Mouse (Mus musculus): ENCODE data around the gene Krr1. TPM values are rescaled to one million over a fixed set of nuclear protein-coding genes. Genes with fewer than 3 reads are reported as not detected.

Krr1 gene
- polyA plus RNA-seq, 1 experiment from 2014 or later: 47.6 TPM

DNA sequence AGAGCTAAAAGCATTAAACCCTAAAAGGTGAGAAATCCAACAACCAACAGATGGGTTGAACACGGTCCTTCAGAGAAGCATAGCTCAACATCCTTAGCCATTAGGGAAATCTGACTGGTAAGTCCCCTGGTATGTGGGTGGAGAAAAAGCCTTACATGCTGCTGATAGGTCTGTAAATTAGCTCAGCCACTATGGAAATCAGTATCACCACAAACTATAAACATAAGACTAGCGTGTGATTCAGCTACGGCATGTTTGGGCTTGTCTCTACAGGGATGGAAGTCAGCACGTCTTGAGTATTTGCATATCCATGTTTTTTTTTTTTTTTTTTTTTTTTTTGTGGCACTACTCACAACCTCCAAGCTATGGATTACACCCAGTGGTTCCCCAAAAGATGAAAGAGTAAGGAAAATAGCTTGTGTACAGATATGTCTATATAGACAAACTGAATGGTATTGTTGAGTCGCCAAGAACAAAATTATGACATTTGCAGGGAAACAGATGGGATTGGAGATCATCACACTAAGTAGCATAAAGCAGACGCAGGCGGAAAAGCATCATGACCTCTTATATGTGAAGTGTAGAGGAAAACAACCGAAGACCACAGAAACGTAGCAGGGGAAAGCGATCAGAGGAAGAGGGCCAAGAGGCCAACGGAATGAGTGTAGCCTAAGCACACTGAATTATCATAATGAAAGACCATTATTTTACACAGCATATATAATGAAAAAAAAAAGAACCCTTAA is 23.5 kb downstream of the Krr1 start:
- Histone ChIP-seq H3K9ac (ENCODE audit: low read length) (no peak overlapping the region), H3K4me1 (replicated peaks; ENCODE audit: control insufficient read depth, insufficient read depth, low read length) (no peaks in the 10 kb centered on the region), H3K27ac (ENCODE audit: low read depth) (no peak overlapping the region), H3K36me3 (ENCODE audit: control insufficient read depth, insufficient read depth, low read length) (no peaks in the 10 kb centered on the region), H3K4me2 (ENCODE audit: low read length) (no peak overlapping the region), H3K27me3 (replicated peaks; ENCODE audit: control insufficient read depth, insufficient read depth, low read length) (no peaks in the 10 kb centered on the region), H3K4me3 (ENCODE audit: low read depth, low read length) (no peak overlapping the region), H3K9me3 (ENCODE audit: control insufficient read depth, low read length) (no peaks in the 10 kb centered on the region)
- ATAC-seq (replicated peaks; ENCODE audit: low FRiP score, low TSS enrichment, low read depth): no peak
- DNase-seq (ENCODE audit: low spot score): no peak
- WGBS: 88% methylated on average over 11 of the region's 11 CpGs

DNA sequence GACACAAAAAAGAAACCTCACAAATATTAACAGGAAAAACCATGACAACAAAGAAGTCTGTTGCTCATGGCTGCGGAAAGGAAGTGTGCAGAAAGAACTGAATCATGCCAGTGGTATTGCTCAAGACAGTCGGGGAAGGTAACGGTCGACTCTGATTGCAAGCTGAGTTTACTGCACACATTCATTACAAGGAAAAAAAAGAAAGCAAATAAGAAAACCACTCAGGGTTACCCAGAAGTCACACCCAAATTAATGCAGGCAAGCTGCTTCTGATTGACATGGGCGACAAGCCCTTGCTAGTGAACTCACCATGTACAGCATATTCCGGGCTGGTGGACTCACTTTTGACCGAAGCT is 24.1 kb downstream of the Krr1 start:
- ATAC-seq (replicated peaks; ENCODE audit: low FRiP score, low TSS enrichment, low read depth) (no peak), DNase-seq (ENCODE audit: low spot score) (no peak)
- WGBS: 78% methylated on average over 7 of the region's 7 CpGs
- Histone ChIP-seq H3K4me3 (ENCODE audit: low read depth, low read length) (no peak overlapping the region), H3K4me1 (replicated peaks; ENCODE audit: control insufficient read depth, insufficient read depth, low read length) (no peaks in the 10 kb centered on the region), H3K4me2 (ENCODE audit: low read length) (no peak overlapping the region), H3K9me3 (ENCODE audit: control insufficient read depth, low read length) (no peaks in the 10 kb centered on the region), H3K9ac (ENCODE audit: low read length) (no peak overlapping the region), H3K27me3 (replicated peaks; ENCODE audit: control insufficient read depth, insufficient read depth, low read length) (no peaks in the 10 kb centered on the region), H3K27ac (ENCODE audit: low read depth) (no peak overlapping the region), H3K36me3 (ENCODE audit: control insufficient read depth, insufficient read depth, low read length) (no peaks in the 10 kb centered on the region)

GRCm38 (mm10) chr10:111996911-111997347 is 24.5 kb downstream of the Krr1 start:
- Histone ChIP-seq H3K9ac (ENCODE audit: low read length) (no peak overlapping the region), H3K4me3 (ENCODE audit: low read depth, low read length) (no peak overlapping the region), H3K4me1 (replicated peaks; ENCODE audit: control insufficient read depth, insufficient read depth, low read length) (no peaks in the 10 kb centered on the region), H3K36me3 (ENCODE audit: control insufficient read depth, insufficient read depth, low read length) (no peaks in the 10 kb centered on the region), H3K27ac (ENCODE audit: low read depth) (no peak overlapping the region), H3K4me2 (ENCODE audit: low read length) (no peak overlapping the region), H3K27me3 (replicated peaks; ENCODE audit: control insufficient read depth, insufficient read depth, low read length) (no peaks in the 10 kb centered on the region), H3K9me3 (ENCODE audit: control insufficient read depth, low read length) (no peaks in the 10 kb centered on the region)
- no peak for DNase-seq (ENCODE audit: low spot score)
- ATAC-seq (replicated peaks; ENCODE audit: low FRiP score, low TSS enrichment, low read depth): peak; percentile 61; the same call in 1 of the 2 replicates
- WGBS: 46% methylated on average over 8 of the region's 8 CpGs

DNA sequence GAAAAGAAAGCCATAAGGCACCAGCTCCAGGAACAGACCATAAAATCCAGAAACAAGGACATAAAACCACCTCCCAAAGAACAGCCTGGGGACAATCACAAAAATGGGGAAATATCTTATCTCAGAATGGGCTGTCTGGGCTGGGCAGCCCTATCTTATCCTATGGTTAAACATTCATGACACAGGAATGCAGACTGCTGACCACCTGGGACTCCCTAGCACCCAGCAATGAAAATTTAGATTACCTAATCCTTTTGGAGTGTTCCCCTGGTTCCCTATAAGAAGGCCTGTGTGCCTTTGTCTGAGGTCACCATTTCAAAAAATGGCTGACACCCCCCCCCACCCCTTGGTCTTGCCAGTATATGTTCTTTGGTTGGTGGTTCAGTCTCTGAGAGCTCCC is 25.2 kb downstream of the Krr1 start:
- Histone ChIP-seq H3K4me1 (replicated peaks; ENCODE audit: control insufficient read depth, insufficient read depth, low read length) (no peaks in the 10 kb centered on the region), H3K9me3 (ENCODE audit: control insufficient read depth, low read length) (no peaks in the 10 kb centered on the region), H3K4me3 (ENCODE audit: low read depth, low read length) (no peak overlapping the region), H3K4me2 (ENCODE audit: low read length) (no peak overlapping the region), H3K27me3 (replicated peaks; ENCODE audit: control insufficient read depth, insufficient read depth, low read length) (no peaks in the 10 kb centered on the region), H3K27ac (ENCODE audit: low read depth) (no peak overlapping the region), H3K36me3 (ENCODE audit: control insufficient read depth, insufficient read depth, low read length) (no peaks in the 10 kb centered on the region), H3K9ac (ENCODE audit: low read length) (no peak overlapping the region)
- ATAC-seq (replicated peaks; ENCODE audit: low FRiP score, low TSS enrichment, low read depth): peak; percentile 42; the same call in 1 of the 2 replicates
- no peak for DNase-seq (ENCODE audit: low spot score)

DNA sequence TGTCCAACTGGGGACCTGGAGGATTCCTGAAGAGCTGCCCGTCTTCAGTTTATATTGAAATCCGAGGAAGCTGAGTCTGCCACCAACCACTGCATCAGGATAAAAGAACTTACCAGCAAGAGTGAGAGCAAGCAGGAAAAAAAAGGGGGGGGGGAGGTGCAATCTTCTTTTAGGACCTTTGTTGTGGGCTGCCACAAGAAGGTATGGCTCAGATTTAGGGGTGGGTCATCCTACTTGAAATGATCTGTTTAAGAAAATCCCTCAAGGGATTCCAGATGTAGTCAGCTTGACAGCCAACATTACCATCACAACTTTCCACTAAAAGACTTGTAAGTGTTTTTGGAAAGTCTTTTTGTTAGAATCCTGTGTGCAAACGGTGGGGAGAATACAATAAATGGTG is 27.3 kb downstream of the Krr1 start:
- ATAC-seq (replicated peaks; ENCODE audit: low FRiP score, low TSS enrichment, low read depth) (no peak), DNase-seq (ENCODE audit: low spot score) (no peak)
- WGBS: 36% methylated on average over 3 of the region's 3 CpGs
- Histone ChIP-seq H3K27ac (ENCODE audit: low read depth) (no peak overlapping the region), H3K27me3 (replicated peaks; ENCODE audit: control insufficient read depth, insufficient read depth, low read length) (no peaks in the 10 kb centered on the region), H3K4me1 (replicated peaks; ENCODE audit: control insufficient read depth, insufficient read depth, low read length) (no peaks in the 10 kb centered on the region), H3K9me3 (ENCODE audit: control insufficient read depth, low read length) (no peaks in the 10 kb centered on the region), H3K9ac (ENCODE audit: low read length) (no peak overlapping the region), H3K4me2 (ENCODE audit: low read length) (no peak overlapping the region), H3K36me3 (ENCODE audit: control insufficient read depth, insufficient read depth, low read length) (no peaks in the 10 kb centered on the region), H3K4me3 (ENCODE audit: low read depth, low read length) (no peak overlapping the region)

GRCm38 (mm10) chr10:112000568-112000967 is 28.1 kb downstream of the Krr1 start:
- no peaks in the 10 kb centered on the region for H3K36me3 ChIP-seq (ENCODE audit: control insufficient read depth, insufficient read depth, low read length)
- DNase-seq (ENCODE audit: low spot score) (no peak), ATAC-seq (replicated peaks; ENCODE audit: low FRiP score, low TSS enrichment, low read depth) (no peak)
- H3K4me2 ChIP-seq (ENCODE audit: low read length): no peak overlapping the region
- WGBS: 96% methylated on average over 5 of the region's 5 CpGs
- H3K9me3 ChIP-seq (ENCODE audit: control insufficient read depth, low read length): no peaks in the 10 kb centered on the region
- no peak overlapping the region for H3K9ac ChIP-seq (ENCODE audit: low read length)
- no peaks in the 10 kb centered on the region for H3K27me3 ChIP-seq (replicated peaks; ENCODE audit: control insufficient read depth, insufficient read depth, low read length)
- no peak overlapping the region for H3K27ac ChIP-seq (ENCODE audit: low read depth)
- no peaks in the 10 kb centered on the region for H3K4me1 ChIP-seq (replicated peaks; ENCODE audit: control insufficient read depth, insufficient read depth, low read length)
- no peak overlapping the region for H3K4me3 ChIP-seq (ENCODE audit: low read depth, low read length)

DNA sequence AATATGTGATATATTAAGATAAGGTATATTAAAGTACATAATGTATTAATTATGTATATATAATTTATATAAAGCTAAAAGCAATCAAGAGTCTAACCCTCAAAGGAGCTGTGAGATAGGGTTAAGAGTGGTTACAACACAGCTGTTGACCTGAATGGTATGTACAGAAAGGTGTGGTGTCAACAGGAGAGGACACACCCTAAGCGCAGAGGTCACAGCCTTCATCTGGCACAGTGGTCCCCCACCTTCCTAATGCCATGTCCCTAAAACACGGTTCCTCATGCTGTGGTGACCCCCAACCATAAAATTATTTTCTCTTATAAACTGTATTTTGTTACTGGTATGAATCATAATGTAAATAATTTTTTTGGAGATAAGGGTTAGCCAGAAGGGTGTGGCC is 28.9 kb downstream of the Krr1 start:
- H3K27ac ChIP-seq (ENCODE audit: low read depth): no peak overlapping the region
- no peak overlapping the region for H3K9ac ChIP-seq (ENCODE audit: low read length)
- DNase-seq (ENCODE audit: low spot score): no peak
- WGBS: 88% methylated on average over 2 of the region's 2 CpGs
- H3K4me1 ChIP-seq (replicated peaks; ENCODE audit: control insufficient read depth, insufficient read depth, low read length): no peaks in the 10 kb centered on the region
- no peak overlapping the region for H3K4me2 ChIP-seq (ENCODE audit: low read length)
- no peaks in the 10 kb centered on the region for H3K36me3 ChIP-seq (ENCODE audit: control insufficient read depth, insufficient read depth, low read length)
- H3K4me3 ChIP-seq (ENCODE audit: low read depth, low read length): no peak overlapping the region
- ATAC-seq (replicated peaks; ENCODE audit: low FRiP score, low TSS enrichment, low read depth): 0 out of 2 replicates have a peak, but pooled peaks have one; percentile 25
- H3K9me3 ChIP-seq (ENCODE audit: control insufficient read depth, low read length): no peaks in the 10 kb centered on the region
- H3K27me3 ChIP-seq (replicated peaks; ENCODE audit: control insufficient read depth, insufficient read depth, low read length): no peaks in the 10 kb centered on the region

DNA sequence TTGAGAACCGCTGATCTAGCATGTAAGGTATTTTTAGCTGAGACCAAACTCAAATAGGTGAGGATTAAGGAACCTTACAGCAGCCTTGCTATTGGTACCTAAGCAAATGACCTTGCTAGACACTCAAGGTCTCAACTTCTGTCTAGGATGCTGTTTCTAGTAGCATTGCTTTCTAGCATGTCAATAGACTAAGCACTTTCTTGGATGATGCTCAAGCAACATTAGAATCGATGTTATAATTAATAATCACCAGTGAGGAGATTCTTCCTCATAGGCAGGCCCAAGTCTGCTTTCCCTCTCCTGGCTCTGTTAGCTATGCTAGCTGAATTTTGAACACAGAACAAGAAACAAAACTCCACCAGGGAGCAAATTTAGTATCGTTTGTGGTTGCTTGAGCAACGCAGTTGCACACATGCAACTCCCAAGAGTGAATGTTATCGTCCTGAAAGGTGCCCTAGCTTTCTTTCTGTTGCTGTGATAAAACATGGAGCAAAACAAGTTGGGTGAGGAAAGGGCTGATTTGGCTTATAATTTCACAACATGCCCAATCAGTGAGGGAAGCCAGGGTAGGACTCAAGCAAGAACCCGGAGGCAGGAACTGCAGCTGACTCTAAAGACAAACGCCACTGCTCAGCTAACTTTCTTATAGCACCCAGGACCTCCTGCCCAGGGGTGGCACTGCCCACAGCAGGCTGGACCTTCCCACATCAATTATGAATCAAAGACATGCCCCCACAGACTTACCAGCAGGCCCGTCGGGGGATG is 29.5 kb downstream of the Krr1 start:
- H3K4me2 ChIP-seq (ENCODE audit: low read length): no peak overlapping the region
- no peaks in the 10 kb centered on the region for H3K4me1 ChIP-seq (replicated peaks; ENCODE audit: control insufficient read depth, insufficient read depth, low read length)
- H3K27me3 ChIP-seq (replicated peaks; ENCODE audit: control insufficient read depth, insufficient read depth, low read length): no peaks in the 10 kb centered on the region
- DNase-seq (ENCODE audit: low spot score) (no peak), ATAC-seq (replicated peaks; ENCODE audit: low FRiP score, low TSS enrichment, low read depth) (no peak)
- no peaks in the 10 kb centered on the region for H3K9me3 ChIP-seq (ENCODE audit: control insufficient read depth, low read length)
- no peak overlapping the region for H3K9ac ChIP-seq (ENCODE audit: low read length)
- H3K36me3 ChIP-seq (ENCODE audit: control insufficient read depth, insufficient read depth, low read length): no peaks in the 10 kb centered on the region
- no peak overlapping the region for H3K4me3 ChIP-seq (ENCODE audit: low read depth, low read length)
- H3K27ac ChIP-seq (ENCODE audit: low read depth): no peak overlapping the region
- 79% methylated on average over 9 of the region's 9 CpGs for WGBS

Data from intestine, embryonic 14.5 days (tissue).